Comparison of ENCODE assay signal across 10 mouse cellular contexts in the genomic region with DNA sequence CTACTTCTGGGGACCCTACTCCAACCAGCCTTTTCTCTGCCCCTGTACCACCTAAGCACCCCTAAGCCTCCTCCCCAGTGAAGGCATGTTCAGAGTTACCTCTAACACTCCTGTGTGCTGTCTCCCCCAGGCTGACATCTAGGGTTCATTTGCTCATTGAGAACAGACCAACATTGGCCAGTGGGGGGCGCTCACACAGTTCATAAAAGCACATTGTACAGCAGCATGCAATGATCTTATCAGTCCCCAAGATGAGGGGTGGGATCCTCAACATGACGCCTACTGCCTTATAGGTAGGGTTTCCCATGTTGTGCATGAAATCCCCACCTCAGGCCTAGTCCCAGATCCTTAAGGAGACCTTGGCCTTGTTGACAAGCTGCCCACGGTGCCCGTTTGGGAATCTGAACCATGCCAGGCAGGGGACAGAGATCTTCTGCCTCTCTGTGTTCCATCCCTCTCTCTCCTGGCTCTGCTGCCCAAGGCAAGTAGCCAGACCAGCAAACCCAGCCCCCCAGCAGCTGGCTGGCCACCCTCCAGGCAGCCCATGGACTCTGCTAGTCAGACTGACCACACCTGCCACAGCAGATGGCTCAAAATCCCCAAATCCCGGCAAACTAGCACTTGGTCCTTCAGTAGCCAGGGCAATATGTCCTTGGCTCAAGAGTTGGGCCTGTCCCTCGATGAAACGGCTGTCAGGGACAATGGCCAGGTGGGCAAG. TPM values are rescaled to one million over a fixed set of nuclear protein-coding genes. Genes with fewer than 3 reads are reported as not detected.
DNase-seq lines count a peak whose midpoint lies in the region; ATAC-seq and TF ChIP-seq lines count a peak whose summit lies in the region.
"Had no signal": no experiment of that assay in that cellular context is flagged by ENCODE, and none has a peak within 500 bp of the region (broad histone marks: within the 10 kb centered on the region; RNA-seq: fewer than 3 reads in every experiment).

No protein-coding gene starts in this region.

- no peak overlapping the region for H3K27ac ChIP-seq in liver, embryonic 12.5 days
- H3K27ac ChIP-seq in MEL (ENCODE audit: control insufficient read depth, low read depth, low read length), result no peak overlapping the region
- H3K27ac ChIP-seq in cerebellum, adult 2 months (ENCODE audit: insufficient read depth, low read length), result no peak overlapping the region
- no peak overlapping the region for H3K27ac ChIP-seq in gastrocnemius, adult 2 months
- H3K27ac ChIP-seq: neural tube, embryonic 12.5 days had no signal

- H3K4me1 ChIP-seq in liver, embryonic 12.5 days, result no peaks in the 10 kb centered on the region
- H3K4me1 ChIP-seq in MEL (ENCODE audit: control insufficient read depth in 1 of 2, insufficient read depth in 2 of 2, low read length in 2 of 2), result no peaks in the 10 kb centered on the region
- H3K4me1 ChIP-seq in cerebellum, adult 2 months (ENCODE audit: control insufficient read depth, insufficient read depth, low read length), result no peaks in the 10 kb centered on the region
- H3K4me1 ChIP-seq: neural tube, embryonic 12.5 days had no signal

- H3K9me3 ChIP-seq in liver, embryonic 12.5 days (replicated peaks), result no peaks in the 10 kb centered on the region
- H3K9me3 ChIP-seq in MEL (replicated peaks; ENCODE audit: insufficient read depth, low read length), result no peaks in the 10 kb centered on the region
- H3K9me3 ChIP-seq: neural tube, embryonic 12.5 days had no signal

- H3K4me3 ChIP-seq in liver, embryonic 12.5 days, result no peak overlapping the region
- H3K4me3 ChIP-seq in MEL (ENCODE audit: control insufficient read depth in 1 of 2, insufficient read depth in 1 of 2, low read depth in 2 of 2, low read length in 2 of 2), result no peak overlapping the region
- no peak overlapping the region for H3K4me3 ChIP-seq in cerebellum, adult 2 months (replicated peaks; ENCODE audit: insufficient read depth, low read depth, low read length)
- no peak overlapping the region for H3K4me3 ChIP-seq in gastrocnemius, adult 2 months
- H3K4me3 ChIP-seq: neural tube, embryonic 12.5 days had no signal

- peak; percentile 57 to 61 (median 59) for TF ChIP-seq CTCF in MEL (IDR thresholded peaks at IDR 0.05 in 2 of 3, conservative IDR thresholded peaks at IDR 0.05 in 1 of 3; ENCODE audit: control insufficient read depth in 1 of 3, insufficient read depth in 1 of 3, low read depth in 2 of 3, low read length in 3 of 3, poor library complexity in 1 of 3, severe bottlenecking in 1 of 3)
- peak; percentile 57; the same call in 1 of the 2 replicates for TF ChIP-seq CTCF in cerebellum, adult 2 months (IDR thresholded peaks at IDR 0.05; ENCODE audit: borderline replicate concordance, insufficient read depth, low read depth, low read length)
- TF ChIP-seq CTCF in gastrocnemius, adult 2 months (IDR thresholded peaks at IDR 0.05), result peak; percentile 67

- H3K9ac ChIP-seq in liver, embryonic 12.5 days, result no peak overlapping the region
- no peak overlapping the region for H3K9ac ChIP-seq in MEL (ENCODE audit: control insufficient read depth, low read depth, low read length, poor library complexity, severe bottlenecking)
- H3K9ac ChIP-seq: neural tube, embryonic 12.5 days had no signal

- TF ChIP-seq POLR2A in MEL (IDR thresholded peaks at IDR 0.05; ENCODE audit: control insufficient read depth in 1 of 2, insufficient read depth in 1 of 2, low read depth in 1 of 2, low read length in 2 of 2, poor library complexity in 1 of 2), result no peak
- no peak for TF ChIP-seq POLR2A in cerebellum, adult 2 months (IDR thresholded peaks at IDR 0.05; ENCODE audit: borderline replicate concordance, insufficient read depth, low read length)

- intact Hi-C loops in gastrocnemius, adult 2 months (cut with DNase I), result loop anchor here (2.0 kb wide), 1 partner anchor 190 kb away; no protein-coding TSS in a partner anchor

- no peak for ATAC-seq in liver, embryonic 12.5 days
- no peak for ATAC-seq in megakaryocyte progenitor cell, adult 5-6 weeks (replicated peaks; ENCODE audit: poor library complexity)

- TF ChIP-seq EP300 in MEL (IDR thresholded peaks at IDR 0.05; ENCODE audit: low read depth in 1 of 2, low read length in 2 of 2), result no peak

- H3K27me3 ChIP-seq in liver, embryonic 12.5 days (replicated peaks), result peaks cover 18% of the 10 kb centered on the region; the same call in 1 of the 2 replicates
- H3K27me3 ChIP-seq in MEL (ENCODE audit: control insufficient read depth in 1 of 2, insufficient read depth in 2 of 2, low read length in 2 of 2), result no peaks in the 10 kb centered on the region
- no peaks in the 10 kb centered on the region for H3K27me3 ChIP-seq in cerebellum, adult 2 months (ENCODE audit: control insufficient read depth, insufficient read depth, low read length)
- H3K27me3 ChIP-seq: neural tube, embryonic 12.5 days had no signal

- no peak overlapping the region for H3K4me2 ChIP-seq in liver, embryonic 12.5 days
- H3K4me2 ChIP-seq: neural tube, embryonic 12.5 days had no signal

- H3K36me3 ChIP-seq in liver, embryonic 12.5 days, result no peaks in the 10 kb centered on the region
- no peaks in the 10 kb centered on the region for H3K36me3 ChIP-seq in MEL (ENCODE audit: control insufficient read depth in 1 of 2, insufficient read depth in 2 of 2, low read length in 2 of 2)
- H3K36me3 ChIP-seq: neural tube, embryonic 12.5 days had no signal

- WGBS in liver, embryonic 12.5 days (ENCODE audit: insufficient replicate concordance), result 55% methylated on average over 7 of the region's 7 CpGs
- 12% methylated on average over 7 of the region's 7 CpGs for WGBS in cerebellum, adult 2 months

- TF ChIP-seq RAD21 in MEL (IDR thresholded peaks at IDR 0.05; ENCODE audit: low read depth, low read length), result peak; percentile 23

- H3K79me2 ChIP-seq in MEL (ENCODE audit: control insufficient read depth, insufficient read depth, low read length, poor library complexity), result no peaks in the 10 kb centered on the region

- DNase-seq in liver, result peak; percentile 40
- DNase-seq in MEL (ENCODE audit: low read depth, low spot score), result peak; percentile 33
- peak; percentile 29 to 50 for DNase-seq in cerebellum, adult 2 months
- DNase-seq in gastrocnemius, adult 2 months, result peak; percentile 54
- DNase-seq in left cerebral cortex, adult 9 months (ENCODE audit: low spot score in 2 of 2), result peak; percentile 39 to 86
- DNase-seq in right cerebral cortex, adult 18-20 months, result peak; percentile 71

TF ChIP-seq in MEL, 35 proteins besides CTCF, POLR2A, EP300 and RAD21:
- no peak for TF ChIP-seq ZNF384 (IDR thresholded peaks at IDR 0.05; ENCODE audit: low read depth, low read length)
- peak; percentile 38 for TF ChIP-seq GATA1 (IDR thresholded peaks at IDR 0.05; ENCODE audit: low read depth, low read length)
- TF ChIP-seq SMC3 (IDR thresholded peaks at IDR 0.05; ENCODE audit: low read depth, low read length), result peak; percentile 39

RNA-seq across cellular contexts. Expression of a gene that starts 11.9 kb away (rescaled TPM):
- 0.10 TPM in 1 of 2 replicates, not detected in the other for polyA plus RNA-seq in liver, embryonic 12.5 days (2016; fragmentation: Nextera tagmentation; extraction: Ambion mirVana)
- total RNA-seq in MEL (2012; rRNA removed), result not detected in 2 replicates
- not detected for polyA plus RNA-seq in MEL (2012; ENCODE audit: insufficient read depth in 1 of 2, insufficient read length in 2 of 2, low read depth in 1 of 2, low replicate concordance in 2 of 2, missing spikeins in 1 of 2)
- polyA plus RNA-seq in cerebellum, adult 2 months (2012; rRNA removed), result 0.11 and 0.16 TPM in 2 replicates
- not detected for total RNA-seq in gastrocnemius, adult 2 months (2021)
- not detected in 2 replicates for total RNA-seq in megakaryocyte progenitor cell, adult 5-6 weeks (2015)
- not detected in 2 replicates for total RNA-seq in megakaryocyte progenitor cell, adult 5-6 weeks (2017)
- polyA plus RNA-seq: gonadal fat pad, adult 2 months; neural tube, embryonic 12.5 days had no signal

RNA-seq across cellular contexts. Expression of a gene that starts 54.6 kb away (rescaled TPM):
- polyA plus RNA-seq in liver, embryonic 12.5 days (2016; fragmentation: Nextera tagmentation; extraction: Ambion mirVana), result not detected in 2 replicates
- not detected in 2 replicates for total RNA-seq in MEL (2012; rRNA removed)
- not detected for polyA plus RNA-seq in MEL (2012; ENCODE audit: insufficient read depth in 1 of 2, insufficient read length in 2 of 2, low read depth in 1 of 2, low replicate concordance in 2 of 2, missing spikeins in 1 of 2)
- 1.1 and 1.3 TPM in 2 replicates for polyA plus RNA-seq in cerebellum, adult 2 months (2012; rRNA removed)
- not detected for total RNA-seq in gastrocnemius, adult 2 months (2021)
- total RNA-seq in megakaryocyte progenitor cell, adult 5-6 weeks (2015), result not detected in 2 replicates
- not detected in 2 replicates for total RNA-seq in megakaryocyte progenitor cell, adult 5-6 weeks (2017)
